Mouse (Mus musculus) hindbrain, embryonic 11.5 days (tissue): ENCODE results near the gene Batf. TPM values are rescaled to one million over a fixed set of nuclear protein-coding genes. Genes with fewer than 3 reads are reported as not detected.
"Not testable (repeated sequence)": the region's sequence is repeated elsewhere in the genome, so short reads cannot be mapped to it uniquely, and the experiment has no call there.

Source experiments
- ATAC-seq: fragments of 200-750 bp; cut with Nextera tagmentation; 2 replicates; pipeline ENCODE4 v1.8.0; 2017; ENCODE audit warnings: mild to moderate bottlenecking, moderate TSS enrichment, moderate library complexity; ENCODE audit not compliant: low FRiP score
- DNase-seq: peaks from one replicate; pipeline ENCODE4 v3.0.0-alpha.2; 2015; ENCODE audit warnings: low spot score
- H3K27ac ChIP-seq: fragments of 300-500 bp; sonication (generic); 2 replicates; pipeline ENCODE4 v1.5.1; 2014; ENCODE audit warnings: mild to moderate bottlenecking, low read depth, low read length
- H3K27me3 ChIP-seq: fragments of 300-500 bp; sonication (generic); 2 replicates; pipeline ENCODE4 v1.6.1; 2014; ENCODE audit warnings: mild to moderate bottlenecking, low read length, moderate library complexity, mixed read lengths; ENCODE audit not compliant: control insufficient read depth, insufficient read depth
- H3K36me3 ChIP-seq: fragments of 300-500 bp; sonication (generic); 2 replicates; pipeline ENCODE4 v1.6.1; 2014; ENCODE audit warnings: mild to moderate bottlenecking, low read length, moderate library complexity, mixed read lengths; ENCODE audit not compliant: control insufficient read depth, insufficient read depth
- H3K4me1 ChIP-seq: fragments of 300-500 bp; sonication (generic); replicated peaks from 2 replicates; pipeline ENCODE4 v1.6.1; 2014; ENCODE audit warnings: low read length, mixed read lengths; ENCODE audit not compliant: control insufficient read depth, insufficient read depth
- H3K4me2 ChIP-seq: fragments of 300-500 bp; sonication (generic); replicated peaks from 2 replicates; pipeline ENCODE4 v1.6.1; 2014; ENCODE audit warnings: mild to moderate bottlenecking, low read depth, low read length
- H3K4me3 ChIP-seq: fragments of 300-500 bp; sonication (generic); 2 replicates; pipeline ENCODE4 v1.5.1; 2014; ENCODE audit warnings: low read depth, low read length
- H3K9ac ChIP-seq: fragments of 300-500 bp; sonication (generic); 2 replicates; pipeline ENCODE4 v1.6.1; 2014; ENCODE audit warnings: low read depth, low read length
- H3K9me3 ChIP-seq: fragments of 300-500 bp; sonication (generic); 2 replicates; pipeline ENCODE4 v1.6.1; 2016; ENCODE audit warnings: low read length; ENCODE audit not compliant: control insufficient read depth
- WGBS: fragments of 180-500 bp; shearing (Covaris S2); extraction: QIAGEN DNeasy Blood & Tissue Kit; methylation state at CpG from one replicate; pipeline ENCODE4 v1.1.7; 2014; 5-methylcytosine and 5-hydroxymethylcytosine counted together
- polyA plus RNA-seq: library from polyadenylated mRNA; unstranded; fragments of >200 nt; fragmentation: Nextera tagmentation; extraction: Ambion mirVana; gene quantifications from 2 replicates; pipeline ENCODE4 v1.2.1, GENCODE M21; 2014

The Batf gene
- polyA plus RNA-seq, 1 experiment from 2014 or later: 2.2 TPM

DNA sequence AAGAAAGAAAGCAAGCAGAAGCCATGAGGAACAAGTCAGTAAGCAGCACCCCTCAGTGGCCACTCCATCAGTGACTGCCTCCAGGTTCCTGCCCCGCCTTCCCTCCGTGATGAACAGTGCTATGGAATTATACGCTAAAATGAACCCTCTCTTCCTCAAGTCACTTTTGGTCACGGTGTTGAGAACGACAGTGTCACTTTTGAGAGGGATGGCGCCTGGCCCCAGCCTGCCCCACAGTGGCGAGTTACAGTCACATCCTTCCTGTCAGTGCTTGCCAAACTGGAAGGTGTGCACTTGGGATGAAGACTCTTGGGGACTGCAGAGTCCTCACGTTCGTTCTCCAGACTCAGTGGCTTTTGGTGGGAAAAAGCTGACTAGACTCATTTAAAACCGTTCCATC is 39.1 kb upstream of the Batf start:
- WGBS: 40% methylated on average over 10 of the region's 10 CpGs
- ATAC-seq (no peak), DNase-seq (no peak)
- no peak overlapping the region for H3K9ac ChIP-seq
- H3K4me1 ChIP-seq: no peaks in the 10 kb centered on the region
- H3K27me3 ChIP-seq: no peaks in the 10 kb centered on the region
- no peaks in the 10 kb centered on the region for H3K9me3 ChIP-seq
- H3K36me3 ChIP-seq: no peaks in the 10 kb centered on the region
- no peak overlapping the region for H3K4me2 ChIP-seq
- H3K27ac ChIP-seq: no peak overlapping the region
- no peak overlapping the region for H3K4me3 ChIP-seq

- Histone ChIP-seq H3K36me3 (no peaks in the 10 kb centered on the region), H3K4me2 (no peak overlapping the region), H3K9me3 (no peaks in the 10 kb centered on the region), H3K9ac (no peak overlapping the region), H3K4me1 (no peaks in the 10 kb centered on the region), H3K27me3 (no peaks in the 10 kb centered on the region), H3K27ac (no peak overlapping the region), H3K4me3 (no peak overlapping the region)
- ATAC-seq: no peak
- 91% methylated on average over 1 of the region's 1 CpGs for WGBS
- DNase-seq: no peak
These were observed 38.5 kb upstream of the Batf start for GRCm38 (mm10) chr12:85647955-85648354.

DNA sequence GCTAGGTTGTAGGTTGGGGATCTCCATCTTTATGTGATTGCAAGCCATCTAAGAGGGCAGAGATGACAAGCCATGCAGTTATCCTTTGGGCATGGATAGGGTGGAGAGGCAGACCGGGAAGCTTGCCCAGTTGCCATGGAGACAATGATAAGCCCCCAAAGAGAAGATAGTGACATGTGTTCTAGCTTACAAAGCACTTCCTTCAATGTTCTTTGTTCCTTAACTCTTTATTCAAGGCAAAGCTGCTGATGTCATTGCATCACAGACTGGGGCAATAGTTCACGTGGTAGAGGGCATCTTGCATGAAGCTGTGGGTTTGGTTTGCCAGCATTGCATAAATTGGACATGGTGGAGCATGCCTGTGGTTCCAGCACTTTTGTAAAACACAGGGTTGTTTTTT is 27.1 kb upstream of the Batf start:
- Histone ChIP-seq H3K4me3 (no peak overlapping the region), H3K27me3 (no peaks in the 10 kb centered on the region), H3K36me3 (no peaks in the 10 kb centered on the region), H3K9me3 (no peaks in the 10 kb centered on the region), H3K9ac (no peak overlapping the region), H3K4me1 (no peaks in the 10 kb centered on the region), H3K27ac (no peak overlapping the region), H3K4me2 (no peak overlapping the region)
- 46% methylated on average over 2 of the region's 2 CpGs for WGBS
- DNase-seq (no peak), ATAC-seq (no peak)

DNA sequence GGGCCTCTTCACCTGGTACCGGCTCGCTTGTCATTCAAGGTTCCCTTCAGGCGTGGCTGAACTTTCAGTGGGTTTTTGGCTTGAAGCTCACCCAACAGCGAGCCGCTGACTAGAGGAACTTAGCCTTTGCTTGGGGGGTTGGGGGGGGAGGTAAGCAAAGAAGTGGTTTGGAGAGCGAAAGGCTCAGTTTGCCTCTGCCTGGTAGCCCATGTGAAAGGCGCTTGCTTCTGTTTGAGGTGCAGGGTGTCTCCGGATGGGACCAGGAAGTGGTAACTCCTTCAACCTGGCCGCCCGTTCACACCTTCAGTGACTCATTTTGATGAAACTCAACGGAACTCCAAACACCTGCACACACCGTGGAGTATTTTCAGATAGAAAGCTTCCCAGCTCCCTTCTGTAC is 25.6 kb upstream of the Batf start:
- Histone ChIP-seq H3K36me3 (no peaks in the 10 kb centered on the region), H3K4me2 (no peak overlapping the region), H3K9me3 (no peaks in the 10 kb centered on the region), H3K4me1 (no peaks in the 10 kb centered on the region), H3K4me3 (no peak overlapping the region), H3K27me3 (no peaks in the 10 kb centered on the region), H3K9ac (no peak overlapping the region), H3K27ac (no peak overlapping the region)
- 96% methylated on average over 12 of the region's 12 CpGs for WGBS
- ATAC-seq (no peak), DNase-seq (no peak)

DNA sequence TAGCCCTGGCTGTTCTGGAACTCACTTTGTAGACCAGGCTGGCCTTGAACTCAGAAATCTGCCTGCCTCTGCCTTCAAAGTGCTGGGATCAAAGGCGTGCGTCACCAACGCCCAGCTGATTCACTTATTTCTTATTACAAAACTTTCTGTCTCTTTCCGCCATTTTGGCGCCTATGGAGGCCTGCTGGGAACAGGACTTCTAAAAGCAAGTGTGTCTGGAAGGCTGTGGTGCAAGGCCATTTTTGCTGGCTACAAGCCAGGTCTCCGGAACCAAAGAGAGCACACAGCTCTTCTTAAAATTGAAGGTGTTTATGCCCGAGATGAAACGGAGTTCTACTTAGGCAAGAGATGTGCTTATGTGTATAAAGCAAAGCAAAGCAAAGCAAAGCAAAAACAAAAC is 24.2 kb upstream of the Batf start:
- ATAC-seq, DNase-seq, H3K27me3 ChIP-seq, H3K36me3 ChIP-seq, H3K9ac ChIP-seq, H3K4me1 ChIP-seq, H3K9me3 ChIP-seq, H3K4me2 ChIP-seq, H3K4me3 ChIP-seq, H3K27ac ChIP-seq: not testable (repeated sequence)
- 91% methylated on average over 8 of the region's 8 CpGs for WGBS

- Histone ChIP-seq H3K27me3 (no peaks in the 10 kb centered on the region), H3K4me1 (no peaks in the 10 kb centered on the region), H3K27ac (no peak overlapping the region), H3K9me3 (no peaks in the 10 kb centered on the region), H3K4me3 (no peak overlapping the region), H3K4me2 (no peak overlapping the region), H3K9ac (no peak overlapping the region), H3K36me3 (no peaks in the 10 kb centered on the region)
- no peak for ATAC-seq
- DNase-seq: peak; percentile 85
- whole genome bisulfite sequencing: 15% methylated on average over 9 of the region's 9 CpGs
These were observed 23.6 kb upstream of the Batf start for GRCm38 (mm10) chr12:85662896-85663295.

DNA sequence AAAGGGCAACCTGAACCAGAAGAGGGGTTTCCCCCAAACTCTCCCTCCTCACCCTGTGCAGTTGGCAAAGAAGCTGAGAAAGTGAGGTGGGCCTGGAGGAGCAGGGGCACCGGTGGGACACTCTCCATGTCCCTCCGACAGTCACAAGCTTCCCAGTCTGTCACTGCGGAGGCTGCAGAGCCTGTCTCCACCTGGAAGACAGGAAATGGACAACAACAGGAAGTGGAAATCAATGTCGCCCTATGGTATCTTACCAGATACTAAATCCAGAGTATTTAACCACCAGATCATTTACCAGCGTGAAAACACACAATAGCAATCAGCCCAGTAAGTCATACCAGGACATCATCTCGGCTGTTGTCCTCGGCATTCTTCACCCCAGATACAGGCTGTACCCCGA is 20.4 kb upstream of the Batf start:
- WGBS: 90% methylated on average over 8 of the region's 8 CpGs
- ATAC-seq (no peak), DNase-seq (no peak)
- Histone ChIP-seq H3K27me3 (no peaks in the 10 kb centered on the region), H3K27ac (no peak overlapping the region), H3K4me3 (no peak overlapping the region), H3K36me3 (no peaks in the 10 kb centered on the region), H3K9me3 (no peaks in the 10 kb centered on the region), H3K4me2 (no peak overlapping the region), H3K4me1 (no peaks in the 10 kb centered on the region), H3K9ac (no peak overlapping the region)

- WGBS: 89% methylated on average over 7 of the region's 7 CpGs
- H3K27ac ChIP-seq: no peak overlapping the region
These were observed 19.4 kb upstream of the Batf start for GRCm38 (mm10) chr12:85667071-85667470.

GRCm38 (mm10) chr12:85668696-85669095 is 17.8 kb upstream of the Batf start:
- no peak overlapping the region for H3K4me2 ChIP-seq
- ATAC-seq (no peak), DNase-seq (no peak)
- H3K4me3 ChIP-seq: no peak overlapping the region
- no peaks in the 10 kb centered on the region for H3K4me1 ChIP-seq
- WGBS: 89% methylated on average over 3 of the region's 3 CpGs
- no peaks in the 10 kb centered on the region for H3K9me3 ChIP-seq
- H3K27me3 ChIP-seq: no peaks in the 10 kb centered on the region
- H3K9ac ChIP-seq: no peak overlapping the region
- H3K27ac ChIP-seq: no peak overlapping the region
- H3K36me3 ChIP-seq: no peaks in the 10 kb centered on the region

More at GRCm38 (mm10) chr12:85667071-85667470, 19.4 kb upstream of the Batf start:
- ATAC-seq (no peak), DNase-seq (no peak)
- no peaks in the 10 kb centered on the region for H3K27me3 ChIP-seq
- no peak overlapping the region for H3K4me2 ChIP-seq
- no peak overlapping the region for H3K9ac ChIP-seq
- H3K36me3 ChIP-seq: no peaks in the 10 kb centered on the region
- H3K4me1 ChIP-seq: no peaks in the 10 kb centered on the region
- no peak overlapping the region for H3K4me3 ChIP-seq
- no peaks in the 10 kb centered on the region for H3K9me3 ChIP-seq
